Mouse (Mus musculus) left cerebral cortex, adult 2 months (tissue): ENCODE data around the gene Zp3. TPM values are rescaled to one million over a fixed set of nuclear protein-coding genes. Genes with fewer than 3 reads are reported as not detected.

ENCODE experiments used
- DNase-seq, 2 experiments: peaks; one replicate each; pipeline ENCODE4 v3.0.0; 2021 to 2022; ENCODE audit warnings: low spot score in 2 of 2, mixed read lengths in 1 of 2; ENCODE audit errors: extremely low spot score in 1 of 2
- H3K27ac ChIP-seq: fragments of 200-600 bp; 2 replicates; pipeline ENCODE4 v1.8.1; 2022
- H3K4me3 ChIP-seq: fragments of 200-600 bp; 2 replicates; pipeline ENCODE4 v1.8.1; 2022
- CTCF ChIP-seq: fragments of 200-600 bp; IDR thresholded peaks from 2 replicates; pipeline ENCODE4 v1.8.1; 2022; ENCODE audit warnings: antibody characterized with exemption, mild to moderate bottlenecking, moderate library complexity
- intact Hi-C: fragments of 180-260 bp; cut with DNase I; formaldehyde crosslinking; loops from one replicate; pipeline ENCODE4 v1.15.1; 2025
- total RNA-seq, 2 experiments: library from RNA; stranded (reverse); gene quantifications; 2 replicates each; pipeline ENCODE4 v1.2.3; 2021

The Zp3 gene
- total RNA-seq, 2 experiments from 2014 or later, result not detected

DNA sequence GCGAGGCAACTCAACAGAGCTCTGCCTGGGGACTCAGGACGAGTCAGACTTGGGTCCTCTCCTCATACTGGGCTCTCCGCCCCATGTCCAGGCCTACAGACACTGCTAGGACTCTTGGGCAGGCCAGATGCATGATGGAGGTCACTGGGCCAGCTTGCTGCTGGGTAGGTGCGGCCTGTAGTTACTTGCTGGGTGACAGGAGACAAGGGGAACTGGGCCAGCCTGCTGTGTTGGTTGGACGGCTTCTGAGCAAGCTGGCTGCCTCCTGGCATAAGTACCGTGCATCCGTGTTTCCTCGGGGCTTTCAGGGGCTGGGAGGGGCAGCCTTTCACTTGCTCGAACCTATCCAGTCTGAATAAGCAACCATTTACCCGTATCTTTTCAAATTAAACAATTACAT, 35.7 kb downstream of the Zp3 start:
- no peak for DNase-seq
- intact Hi-C loops, result no loop called here
- Histone ChIP-seq H3K4me3 (no peak overlapping the region), H3K27ac (no peak overlapping the region)
- TF ChIP-seq CTCF, result no peak

DNA sequence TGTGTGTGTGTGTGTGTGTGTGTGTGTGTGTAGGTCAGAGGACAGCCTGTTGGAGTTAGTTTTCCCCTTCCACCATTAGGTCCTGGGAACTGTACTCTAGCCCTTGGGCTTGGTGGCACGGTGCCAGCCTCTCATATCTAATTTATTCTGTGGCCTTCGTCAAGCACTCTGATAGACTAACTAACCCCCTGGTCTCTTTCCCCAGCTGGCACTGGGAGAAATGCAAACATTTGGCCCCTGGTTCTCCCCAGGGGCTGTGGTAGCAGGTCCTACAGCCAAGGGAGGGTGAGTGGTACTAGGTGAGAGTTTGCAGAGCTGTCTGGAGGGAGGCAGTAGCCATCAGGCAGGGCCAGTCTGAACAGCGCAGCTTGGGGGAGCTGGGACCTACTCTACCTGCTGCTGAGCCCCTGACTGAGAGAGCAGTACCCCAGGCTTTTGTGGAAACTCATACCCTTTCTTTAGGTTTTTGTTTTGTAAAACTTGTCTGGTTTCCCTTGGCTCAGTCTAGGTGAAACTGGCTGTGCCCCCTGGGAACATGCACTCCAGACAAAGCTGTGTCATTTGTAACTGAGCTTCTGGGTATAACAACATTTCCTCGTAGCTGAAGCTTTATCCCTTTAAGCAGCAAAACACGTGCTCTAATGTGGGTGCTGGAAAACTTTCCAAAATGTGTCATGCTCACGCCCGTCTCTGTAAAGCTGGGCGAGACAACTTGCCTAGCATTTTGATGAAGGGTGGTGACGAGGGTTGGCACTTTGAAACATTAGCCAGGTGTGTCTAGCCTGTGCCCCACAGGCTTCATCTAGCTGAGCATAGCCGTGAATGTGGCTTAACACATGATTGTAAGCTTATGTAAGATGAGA, 36.3 kb downstream of the Zp3 start:
- H3K4me3 ChIP-seq, result no peak overlapping the region
- H3K27ac ChIP-seq, result no peak overlapping the region
- DNase-seq, result no peak
- intact Hi-C loops, result no loop called here
- no peak for TF ChIP-seq CTCF

- Histone ChIP-seq H3K4me3 (no peak overlapping the region), H3K27ac (no peak overlapping the region)
- intact Hi-C loops, result no loop called here
- DNase-seq, result no peak
- TF ChIP-seq CTCF, result no peak
Measured at GRCm38 (mm10) chr5:136017262-136017661, 37.4 kb downstream of the Zp3 start.

- intact Hi-C loops, result no loop called here
- DNase-seq, result no peak
- TF ChIP-seq CTCF, result no peak
- Histone ChIP-seq H3K4me3 (no peak overlapping the region), H3K27ac (no peak overlapping the region)
Measured at GRCm38 (mm10) chr5:136018726-136019125, 38.8 kb downstream of the Zp3 start.

- intact Hi-C loops, result no loop called here
- TF ChIP-seq CTCF, result no peak
- H3K4me3 ChIP-seq, result no peak overlapping the region
- DNase-seq, result no peak
- no peak overlapping the region for H3K27ac ChIP-seq
Measured at GRCm38 (mm10) chr5:136019907-136020306, 40.0 kb downstream of the Zp3 start.

DNA sequence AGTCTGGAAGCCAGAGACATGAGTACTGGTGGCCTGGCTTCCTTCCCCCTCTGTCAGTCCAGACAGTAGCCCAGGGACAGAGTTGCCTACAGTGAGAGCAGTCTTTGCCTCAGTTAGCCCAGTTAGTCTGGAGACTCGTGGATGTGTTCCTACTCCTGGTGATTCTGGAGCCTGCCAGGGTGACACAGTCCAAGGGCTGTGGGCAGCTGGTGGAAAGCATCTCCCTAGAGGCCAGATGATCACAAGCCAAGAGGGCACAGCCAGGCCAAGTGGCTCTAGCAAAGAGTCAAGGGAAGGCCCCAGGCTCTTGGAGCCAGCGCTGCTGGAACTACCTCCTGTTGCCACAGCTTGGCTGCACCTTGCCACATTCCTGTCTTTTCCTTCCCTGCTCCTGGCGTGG, 45.8 kb downstream of the Zp3 start:
- intact Hi-C loops, result no loop called here
- H3K27ac ChIP-seq, result no peak overlapping the region
- DNase-seq, result no peak
- TF ChIP-seq CTCF, result no peak
- no peak overlapping the region for H3K4me3 ChIP-seq

DNA sequence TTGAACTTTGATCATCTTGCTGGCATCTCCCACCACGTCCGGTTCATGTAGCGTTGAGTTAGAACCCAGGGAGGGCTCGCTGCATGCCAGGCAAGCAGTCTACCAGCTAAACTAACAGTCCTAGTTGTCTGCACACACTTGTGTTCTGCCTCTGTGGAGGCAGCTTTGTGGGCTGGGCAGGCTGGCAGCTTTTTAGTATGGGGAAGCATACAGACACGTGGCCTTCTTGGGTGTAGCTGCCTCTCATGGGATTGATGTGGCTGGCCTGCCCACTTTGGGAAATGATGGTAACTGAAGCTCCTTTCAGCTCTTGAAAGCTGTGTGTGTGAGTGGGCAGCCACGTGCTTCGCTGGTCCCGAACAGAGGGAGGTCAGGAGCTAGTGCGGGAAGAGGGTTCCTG, 47.0 kb downstream of the Zp3 start:
- no peak for TF ChIP-seq CTCF
- intact Hi-C loops, result no loop called here
- no peak for DNase-seq

DNA sequence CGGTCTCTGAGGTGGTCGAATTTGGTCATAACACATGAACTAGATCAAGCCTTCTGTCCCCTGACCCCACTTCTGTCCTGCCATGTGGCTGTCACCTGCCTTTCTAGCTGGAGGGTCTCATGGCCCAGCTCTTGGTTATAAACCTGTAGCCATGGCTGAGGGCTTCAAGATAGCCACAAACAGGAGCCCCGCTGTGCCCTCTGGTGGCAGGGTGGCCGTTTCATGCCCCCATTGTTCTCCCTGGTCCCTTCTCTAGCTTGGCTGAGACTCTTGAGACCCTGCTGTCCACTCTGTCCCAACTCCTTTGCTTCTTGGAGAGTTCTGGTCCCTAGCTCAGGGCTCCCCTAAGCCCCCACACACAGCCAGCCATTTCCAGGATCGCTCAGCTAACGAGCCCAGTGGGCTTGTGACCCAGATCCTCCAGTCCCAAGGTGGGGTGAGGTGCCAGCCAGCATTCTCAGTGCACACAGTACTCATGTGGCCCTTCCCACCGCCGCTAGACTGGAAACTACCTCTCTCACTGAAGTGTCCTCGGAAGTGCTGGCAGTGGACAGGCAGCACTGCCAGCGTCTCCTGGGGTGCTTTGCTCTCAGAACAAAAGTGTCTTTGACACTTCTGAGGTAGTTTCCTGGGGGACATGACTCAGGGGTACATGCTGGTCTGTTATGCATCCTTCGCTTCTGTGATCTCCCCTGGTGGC, 47.9 kb downstream of the Zp3 start:
- Histone ChIP-seq H3K27ac (no peak overlapping the region), H3K4me3 (no peak overlapping the region)
- intact Hi-C loops, result no loop called here
- TF ChIP-seq CTCF, result no peak; the same call in 1 of the 2 replicates
- no peak for DNase-seq

More for the DNA sequence above, 47.0 kb downstream of the Zp3 start:
- H3K27ac ChIP-seq, result no peak overlapping the region
- H3K4me3 ChIP-seq, result no peak overlapping the region

GRCm38 (mm10) chr5:136034868-136035267, 55.0 kb downstream of the Zp3 start:
- intact Hi-C loops, result no loop called here
- no peak overlapping the region for H3K4me3 ChIP-seq
- TF ChIP-seq CTCF, result no peak
- no peak for DNase-seq
- no peak overlapping the region for H3K27ac ChIP-seq

- TF ChIP-seq CTCF, result no peak
- intact Hi-C loops, result no loop called here
- no peak overlapping the region for H3K27ac ChIP-seq
- no peak overlapping the region for H3K4me3 ChIP-seq
- no peak for DNase-seq
Measured at GRCm38 (mm10) chr5:136035285-136035684, 55.4 kb downstream of the Zp3 start.

GRCm38 (mm10) chr5:136036667-136037066, 56.8 kb downstream of the Zp3 start:
- TF ChIP-seq CTCF, result no peak

More at GRCm38 (mm10) chr5:136036667-136037066, 56.8 kb downstream of the Zp3 start:
- H3K27ac ChIP-seq, result no peak overlapping the region
- no peak overlapping the region for H3K4me3 ChIP-seq
- no peak for DNase-seq
- intact Hi-C loops, result no loop called here

Other genes with a start within 250 kb of the Zp3 start
- 10 to 100 TPM; 18.3 to 18.4 TPM for gene Tmem120a, start 235.7 kb upstream of the Zp3 start, total RNA-seq
- gene Styxl1, start 201.7 kb upstream of the Zp3 start, total RNA-seq, result not detected
- gene Mdh2, start 201.6 kb upstream of the Zp3 start, total RNA-seq, result 100 to 1,000 TPM; 379 to 386 TPM
- gene Srrm3, start 173.2 kb upstream of the Zp3 start, total RNA-seq, result 100 to 1,000 TPM in 1 of 2 experiments, 10 to 100 TPM in 1; 97.9 to 109 TPM
- 10 to 100 TPM; 19.2 to 19.3 TPM for gene Hspb1, start 92.2 kb upstream of the Zp3 start, total RNA-seq
- gene Ywhag, start 45.5 kb upstream of the Zp3 start, total RNA-seq, result 1,000 to 10,000 TPM; 1,191 to 1,224 TPM
- gene Ssc4d, start 5.6 kb upstream of the Zp3 start, total RNA-seq, result 1 to 10 TPM; 1.3 to 1.5 TPM
- 1 to 10 TPM; 8.0 to 9.5 TPM for gene Dtx2, start 14.7 kb downstream of the Zp3 start, total RNA-seq
- not detected for gene Upk3b, start 58.4 kb downstream of the Zp3 start, total RNA-seq
- gene Upk3bl, start 74.4 kb downstream of the Zp3 start, total RNA-seq, result not detected
- 1 to 10 TPM; 5.4 to 5.8 TPM for gene Rasa4, start 103.8 kb downstream of the Zp3 start, total RNA-seq
- 10 to 100 TPM; 70.8 to 72.8 TPM for gene Polr2j, start 136.5 kb downstream of the Zp3 start, total RNA-seq
- gene Lrwd1, start 156.0 kb downstream of the Zp3 start, total RNA-seq, result 10 to 100 TPM; 14.8 to 15.2 TPM
- 1 to 10 TPM; 8.5 to 9.6 TPM for gene Alkbh4, start 156.0 kb downstream of the Zp3 start, total RNA-seq
- gene Orai2, start 190.6 kb downstream of the Zp3 start, total RNA-seq, result 10 to 100 TPM; 46.7 to 48.8 TPM
- 10 to 100 TPM; 34.7 to 37.7 TPM for gene Prkrip1, start 218.9 kb downstream of the Zp3 start, total RNA-seq